Mouse (Mus musculus): ENCODE data around the gene Apoa2.
"Not testable (repeated sequence)": the region's sequence is repeated elsewhere in the genome, so short reads cannot be mapped to it uniquely, and the experiment has no call there.

The Apoa2 gene

GRCm38 (mm10) chr1:171235791-171236190 lies 10.9 kb downstream of the Apoa2 start:
- DNase-seq (ENCODE audit: low spot score): no peak

- DNase-seq (ENCODE audit: low spot score): no peak
These were observed 12.6 kb downstream of the Apoa2 start for GRCm38 (mm10) chr1:171237438-171237837.

GRCm38 (mm10) chr1:171238463-171238862 lies 13.6 kb downstream of the Apoa2 start:
- DNase-seq (ENCODE audit: low spot score): peak; percentile 59

- no peak for DNase-seq (ENCODE audit: low spot score)
These were observed 15.3 kb downstream of the Apoa2 start for GRCm38 (mm10) chr1:171239992-171240744.

- no peak for DNase-seq (ENCODE audit: low spot score)
These were observed 16.1 kb downstream of the Apoa2 start for GRCm38 (mm10) chr1:171240911-171241310.

- DNase-seq (ENCODE audit: low spot score): not testable (repeated sequence)
These were observed 17.1 kb downstream of the Apoa2 start for GRCm38 (mm10) chr1:171241952-171242351.

- DNase-seq (ENCODE audit: low spot score): no peak
These were observed 20.5 kb downstream of the Apoa2 start for GRCm38 (mm10) chr1:171245353-171245752.

GRCm38 (mm10) chr1:171246709-171247452 lies 22.0 kb downstream of the Apoa2 start:
- DNase-seq (ENCODE audit: low spot score): peak; percentile 99

GRCm38 (mm10) chr1:171247453-171247841 lies 22.6 kb downstream of the Apoa2 start:
- DNase-seq (ENCODE audit: low spot score): peak; percentile 67

- peak; percentile 18 for DNase-seq (ENCODE audit: low spot score)
These were observed 23.1 kb downstream of the Apoa2 start for GRCm38 (mm10) chr1:171247916-171248315.

- DNase-seq (ENCODE audit: low spot score): peak; percentile 44
These were observed 23.8 kb downstream of the Apoa2 start for GRCm38 (mm10) chr1:171248386-171249226.

GRCm38 (mm10) chr1:171249913-171250600 lies 25.2 kb downstream of the Apoa2 start, which contains the start of gene Adamts4:
Adamts4 (plus strand) TSS chr1:171250421.
- peak; percentile 86 for DNase-seq (ENCODE audit: low spot score)

GRCm38 (mm10) chr1:171250680-171251593 lies 26.1 kb downstream of the Apoa2 start, which contains the start of gene Ndufs2:
Ndufs2 (minus strand) TSS chr1:171251388.
- DNase-seq (ENCODE audit: low spot score): peak; percentile 54

GRCm38 (mm10) chr1:171251594-171252324 lies 26.9 kb downstream of the Apoa2 start:
- DNase-seq (ENCODE audit: low spot score): peak; percentile 49

- DNase-seq (ENCODE audit: low spot score): no peak
These were observed 27.6 kb downstream of the Apoa2 start for GRCm38 (mm10) chr1:171252415-171252814.

- no peak for DNase-seq (ENCODE audit: low spot score)
These were observed 31.4 kb downstream of the Apoa2 start for GRCm38 (mm10) chr1:171256095-171256818.

- DNase-seq (ENCODE audit: low spot score): peak; percentile 90
These were observed 32.2 kb downstream of the Apoa2 start for GRCm38 (mm10) chr1:171256937-171257548.

- no peak for DNase-seq (ENCODE audit: low spot score)
These were observed 32.9 kb downstream of the Apoa2 start for GRCm38 (mm10) chr1:171257781-171258180.

GRCm38 (mm10) chr1:171258921-171259320 lies 34.1 kb downstream of the Apoa2 start:
- peak; percentile 63 for DNase-seq (ENCODE audit: low spot score)

All from MN1 (cell line).